Comparison of ENCODE assay signal across 9 mouse cellular contexts in genomic region chr7:24586828-24587227, GRCm38 (mm10). TPM values are rescaled to one million over a fixed set of nuclear protein-coding genes. Genes with fewer than 3 reads are reported as not detected.
A peak's percentile ranks its signal among the peaks of the same experiment; 100 is the strongest.
DNase-seq lines count a peak whose midpoint lies in the region; ATAC-seq and TF ChIP-seq lines count a peak whose summit lies in the region.
"Had no signal": no experiment of that assay in that cellular context is flagged by ENCODE, and none has a peak within 500 bp of the region (broad histone marks: within the 10 kb centered on the region; RNA-seq: fewer than 3 reads in every experiment).

No protein-coding gene starts in this region.

- H3K4me3 ChIP-seq in heart, embryonic 11.5 days (ENCODE audit: low read depth, low read length) = peak overlapping the region; percentile 48
- peak overlapping the region; percentile 56 for H3K4me3 ChIP-seq in hindbrain, embryonic 13.5 days
- peak overlapping the region; percentile 59 for H3K4me3 ChIP-seq in midbrain, embryonic 10.5 days

- H3K9me3 ChIP-seq in heart, embryonic 11.5 days (replicated peaks; ENCODE audit: control insufficient read depth, low read length) = no peaks in the 10 kb centered on the region
- no peaks in the 10 kb centered on the region for H3K9me3 ChIP-seq in hindbrain, embryonic 13.5 days
- H3K9me3 ChIP-seq in midbrain, embryonic 10.5 days (replicated peaks) = peaks cover 11% of the 10 kb centered on the region

- 0 out of 2 replicates have a peak, but pooled peaks cover 4% of the 10 kb centered on the region for H3K4me1 ChIP-seq in heart, embryonic 11.5 days (ENCODE audit: control insufficient read depth, insufficient read depth, low read length)
- H3K4me1 ChIP-seq in hindbrain, embryonic 13.5 days (replicated peaks) = peaks cover 16% of the 10 kb centered on the region
- peaks cover 20% of the 10 kb centered on the region for H3K4me1 ChIP-seq in midbrain, embryonic 10.5 days

- no peaks in the 10 kb centered on the region for H3K36me3 ChIP-seq in heart, embryonic 11.5 days (ENCODE audit: control insufficient read depth, insufficient read depth, low read length)
- no peaks in the 10 kb centered on the region for H3K36me3 ChIP-seq in hindbrain, embryonic 13.5 days
- no peaks in the 10 kb centered on the region for H3K36me3 ChIP-seq in midbrain, embryonic 10.5 days

- peak overlapping the region; percentile 73 for H3K4me2 ChIP-seq in heart, embryonic 11.5 days
- peak overlapping the region; percentile 62 for H3K4me2 ChIP-seq in hindbrain, embryonic 13.5 days

- H3K9ac ChIP-seq in heart, embryonic 11.5 days (ENCODE audit: low read depth, low read length) = peak overlapping the region; percentile 62; the same call in 1 of the 2 replicates
- H3K9ac ChIP-seq in hindbrain, embryonic 13.5 days = peak overlapping the region; percentile 89

- peaks cover 39% of the 10 kb centered on the region for H3K27me3 ChIP-seq in heart, embryonic 11.5 days (ENCODE audit: control insufficient read depth, insufficient read depth, low read length)
- H3K27me3 ChIP-seq in hindbrain, embryonic 13.5 days = peaks cover 31% of the 10 kb centered on the region
- H3K27me3 ChIP-seq in midbrain, embryonic 10.5 days (ENCODE audit: low read depth, poor library complexity, severe bottlenecking) = peaks cover 45% of the 10 kb centered on the region

- H3K27ac ChIP-seq in heart, embryonic 11.5 days (ENCODE audit: low read depth, low read length) = no peak overlapping the region
- no peak overlapping the region for H3K27ac ChIP-seq in hindbrain, embryonic 13.5 days
- H3K27ac ChIP-seq in midbrain, embryonic 10.5 days (replicated peaks) = peak overlapping the region; percentile 77; the same call in 1 of the 2 replicates

- WGBS in heart, embryonic 11.5 days (ENCODE audit: insufficient replicate concordance) = 8% methylated on average over 8 of the region's 8 CpGs
- 9% methylated on average over 8 of the region's 8 CpGs for WGBS in hindbrain, embryonic 13.5 days
- WGBS in midbrain, embryonic 10.5 days = 8% methylated on average over 8 of the region's 8 CpGs

- TF ChIP-seq CTCF in brain, embryonic 14.5 days (IDR thresholded peaks at IDR 0.05; ENCODE audit: borderline replicate concordance, extremely low read depth, insufficient read depth, insufficient read length) = no peak

- TF ChIP-seq POLR2A in brain, embryonic 14.5 days (IDR thresholded peaks at IDR 0.05; ENCODE audit: borderline replicate concordance, extremely low read depth, insufficient read depth, insufficient read length, poor library complexity, severe bottlenecking) = no peak

- 0 out of 2 replicates have a peak, but pooled peaks have one; percentile 50 for ATAC-seq in heart, embryonic 11.5 days (replicated peaks; ENCODE audit: insufficient number of reproducible peaks, low FRiP score, low TSS enrichment)
- peak; percentile 74 for ATAC-seq in hindbrain, embryonic 13.5 days (ENCODE audit: low FRiP score)

- no peak for DNase-seq in heart, adult 8-10 months (ENCODE audit: low spot score)
- peak; percentile 26 for DNase-seq in brain, embryonic 14.5 days (ENCODE audit: low read depth)
- DNase-seq in midbrain, embryonic 10.5 days (ENCODE audit: low spot score) = no peak
- no peak for DNase-seq in adrenal gland, postnatal 36 days
- DNase-seq in left cerebral cortex, adult 18-20 months (ENCODE audit: low spot score in 2 of 2) = no peak
- DNase-seq in urinary bladder, postnatal 14 days (ENCODE audit: low spot score) = no peak

RNA-seq across cellular contexts. Expression of gene Ethe1, which starts 0.5 kb away (rescaled TPM):
- polyA plus RNA-seq in heart, embryonic 11.5 days (2014; fragmentation: Nextera tagmentation; extraction: Ambion mirVana) = 23.4 and 23.9 TPM in 2 replicates
- 10 to 100 TPM; 66.1 to 75.2 (median 70.0) TPM for total RNA-seq in heart, adult 8-10 months (2022)
- 14.4 and 18.8 TPM in 2 replicates for polyA plus RNA-seq in brain, embryonic 14.5 days (2012; rRNA removed)
- 15.1 and 18.7 TPM in 2 replicates for polyA plus RNA-seq in hindbrain, embryonic 13.5 days (2015; fragmentation: Nextera tagmentation; extraction: Ambion mirVana)
- 22.8 and 24.1 TPM in 2 replicates for polyA plus RNA-seq in midbrain, embryonic 10.5 days (2016; fragmentation: Nextera tagmentation; extraction: Ambion mirVana)
- total RNA-seq in adrenal gland, postnatal 36 days (2021) = 10 to 100 TPM; 27.9 to 34.2 TPM
- total RNA-seq in left cerebral cortex, adult 18-20 months (2021) = 10 to 100 TPM; 15.4 to 18.2 TPM

RNA-seq across cellular contexts. Expression of gene Zfp575, which starts 0.6 kb away (rescaled TPM):
- polyA plus RNA-seq in heart, embryonic 11.5 days (2014; fragmentation: Nextera tagmentation; extraction: Ambion mirVana) = 0.42 and 0.44 TPM in 2 replicates
- under 1 TPM in 1 of 4 experiments, not detected in 3; 0.09 TPM for total RNA-seq in heart, adult 8-10 months (2022)
- polyA plus RNA-seq in brain, embryonic 14.5 days (2012; rRNA removed) = 4.8 and 9.6 TPM in 2 replicates
- polyA plus RNA-seq in hindbrain, embryonic 13.5 days (2015; fragmentation: Nextera tagmentation; extraction: Ambion mirVana) = 9.1 and 9.4 TPM in 2 replicates
- 1.4 and 2.1 TPM in 2 replicates for polyA plus RNA-seq in midbrain, embryonic 10.5 days (2016; fragmentation: Nextera tagmentation; extraction: Ambion mirVana)
- under 1 TPM in 1 of 2 experiments, not detected in 1; 0.30 TPM for total RNA-seq in adrenal gland, postnatal 36 days (2021)
- 1 to 10 TPM; 6.9 to 7.3 TPM for total RNA-seq in left cerebral cortex, adult 18-20 months (2021)

RNA-seq across cellular contexts. Expression of gene Phldb3, which starts 23.7 kb away (rescaled TPM):
- 0.06 TPM in 1 of 2 replicates, not detected in the other for polyA plus RNA-seq in heart, embryonic 11.5 days (2014; fragmentation: Nextera tagmentation; extraction: Ambion mirVana)
- total RNA-seq in heart, adult 8-10 months (2022) = under 1 TPM; 0.35 to 0.83 (median 0.39) TPM
- polyA plus RNA-seq in brain, embryonic 14.5 days (2012; rRNA removed) = 0.30 and 0.59 TPM in 2 replicates
- not detected in 2 replicates for polyA plus RNA-seq in hindbrain, embryonic 13.5 days (2015; fragmentation: Nextera tagmentation; extraction: Ambion mirVana)
- 0.05 TPM in 1 of 2 replicates, not detected in the other for polyA plus RNA-seq in midbrain, embryonic 10.5 days (2016; fragmentation: Nextera tagmentation; extraction: Ambion mirVana)
- 1 to 10 TPM; 5.4 to 5.8 TPM for total RNA-seq in adrenal gland, postnatal 36 days (2021)
- under 1 TPM in 1 of 2 experiments, not detected in 1; 0.21 TPM for total RNA-seq in left cerebral cortex, adult 18-20 months (2021)

RNA-seq across cellular contexts. Expression of gene Xrcc1, which starts 40.7 kb away (rescaled TPM):
- 69.8 and 76.6 TPM in 2 replicates for polyA plus RNA-seq in heart, embryonic 11.5 days (2014; fragmentation: Nextera tagmentation; extraction: Ambion mirVana)
- total RNA-seq in heart, adult 8-10 months (2022) = 10 to 100 TPM; 19.7 to 30.8 (median 27.1) TPM
- 71.6 and 84.1 TPM in 2 replicates for polyA plus RNA-seq in brain, embryonic 14.5 days (2012; rRNA removed)
- polyA plus RNA-seq in hindbrain, embryonic 13.5 days (2015; fragmentation: Nextera tagmentation; extraction: Ambion mirVana) = 61.3 and 63.9 TPM in 2 replicates
- polyA plus RNA-seq in midbrain, embryonic 10.5 days (2016; fragmentation: Nextera tagmentation; extraction: Ambion mirVana) = 149 and 160 TPM in 2 replicates
- total RNA-seq in adrenal gland, postnatal 36 days (2021) = 10 to 100 TPM; 37.6 to 41.3 TPM
- total RNA-seq in left cerebral cortex, adult 18-20 months (2021) = 10 to 100 TPM; 36.4 to 40.1 TPM

RNA-seq across cellular contexts. Expression of gene Pinlyp, which starts 40.9 kb away (rescaled TPM):
- not detected in 2 replicates for polyA plus RNA-seq in heart, embryonic 11.5 days (2014; fragmentation: Nextera tagmentation; extraction: Ambion mirVana)
- not detected for total RNA-seq in heart, adult 8-10 months (2022)
- 0.21 and 0.34 TPM in 2 replicates for polyA plus RNA-seq in brain, embryonic 14.5 days (2012; rRNA removed)
- polyA plus RNA-seq in hindbrain, embryonic 13.5 days (2015; fragmentation: Nextera tagmentation; extraction: Ambion mirVana) = not detected in 2 replicates
- polyA plus RNA-seq in midbrain, embryonic 10.5 days (2016; fragmentation: Nextera tagmentation; extraction: Ambion mirVana) = 0.14 TPM in 1 of 2 replicates, not detected in the other
- not detected for total RNA-seq in adrenal gland, postnatal 36 days (2021)
- not detected for total RNA-seq in left cerebral cortex, adult 18-20 months (2021)
- total RNA-seq: gastrocnemius, postnatal 4 days had no signal
